Mouse (Mus musculus): ENCODE results near the gene Sf3b4.
"Not testable (repeated sequence)": the region's sequence is repeated elsewhere in the genome, so short reads cannot be mapped to it uniquely, and the experiment has no call there.

DNA sequence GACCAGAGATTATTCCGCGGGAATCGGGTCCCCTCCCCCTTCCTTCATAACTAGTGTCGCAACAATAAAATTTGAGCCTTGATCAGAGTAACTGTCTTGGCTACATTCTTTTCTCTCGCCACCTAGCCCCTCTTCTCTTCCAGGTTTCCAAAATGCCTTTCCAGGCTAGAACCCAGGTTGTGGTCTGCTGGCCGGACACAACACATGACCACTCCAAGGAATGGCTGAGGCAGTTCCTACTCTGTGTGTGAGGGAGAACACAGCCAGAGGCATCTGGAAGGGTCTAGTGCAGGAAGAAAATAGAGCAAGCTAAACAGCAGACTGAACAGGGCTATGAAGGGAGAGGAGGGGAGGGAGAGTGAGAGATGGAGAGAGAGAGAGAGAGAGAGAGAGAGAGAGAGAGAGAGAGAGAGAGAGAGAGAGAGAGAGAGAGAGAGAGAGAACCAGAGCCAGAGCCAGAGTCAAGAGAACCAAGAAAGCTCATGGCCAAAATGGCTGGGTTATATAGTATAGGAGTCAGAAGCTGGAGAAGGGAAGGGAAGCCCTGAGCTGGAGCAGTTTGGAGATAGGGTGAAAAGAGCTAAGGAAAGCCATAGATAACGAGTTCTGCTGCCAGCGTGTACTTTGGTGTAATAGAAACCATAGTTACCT, 26.6 kb downstream of the Sf3b4 start:
- not testable (repeated sequence) for TF ChIP-seq CTCF, EP300 (IDR thresholded peaks at IDR 0.05; ENCODE audit: low read depth)
